Mouse (Mus musculus) adrenal gland, postnatal 14 days (tissue): ENCODE measurements at regions not wholly inside any gene's neighbourhood (a gene's known extent, or its start where the extent isn't known, plus 50 kb on each side); places are given as distances from the start of the nearest gene placed in this dataset.

ENCODE experiments used
- DNase-seq: peaks from one replicate; pipeline ENCODE4 v3.0.0; 2021; ENCODE audit warnings: mixed read lengths

GRCm38 (mm10) chr3:120217710-120218109 lies 433.4 kb upstream of the Ptbp2 start:
- no peak for DNase-seq

DNA sequence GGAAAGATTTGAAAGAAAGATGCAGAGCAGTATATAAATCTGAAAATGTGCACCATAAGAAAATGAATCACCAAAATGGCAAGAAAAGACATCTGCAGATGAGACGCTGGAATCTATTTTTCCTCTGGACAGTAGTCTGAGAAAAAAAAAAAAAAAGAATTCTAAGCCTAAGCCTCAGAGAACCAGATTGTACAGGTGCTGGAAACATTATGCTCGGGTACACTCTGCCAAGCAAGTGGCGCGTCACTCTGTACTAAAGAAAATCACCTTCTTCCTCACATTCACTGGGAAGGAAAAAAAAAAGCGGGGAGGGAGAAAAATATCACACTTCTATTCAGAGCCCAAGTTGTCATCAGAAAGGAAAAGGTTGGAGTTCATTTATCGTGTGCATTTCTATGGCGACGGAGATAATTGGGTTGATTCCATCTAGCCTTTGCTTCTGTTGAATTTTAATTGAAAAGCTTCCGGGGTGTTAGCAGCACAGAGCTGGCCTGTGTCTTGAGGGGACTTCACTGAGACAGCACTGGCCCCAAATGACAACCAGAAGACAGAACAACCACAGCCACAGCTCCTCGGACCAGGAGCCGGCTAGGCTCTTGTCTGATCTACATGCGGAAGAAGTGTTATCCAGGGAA lies 430.5 kb upstream of the Ptbp2 start:
- DNase-seq: no peak

DNA sequence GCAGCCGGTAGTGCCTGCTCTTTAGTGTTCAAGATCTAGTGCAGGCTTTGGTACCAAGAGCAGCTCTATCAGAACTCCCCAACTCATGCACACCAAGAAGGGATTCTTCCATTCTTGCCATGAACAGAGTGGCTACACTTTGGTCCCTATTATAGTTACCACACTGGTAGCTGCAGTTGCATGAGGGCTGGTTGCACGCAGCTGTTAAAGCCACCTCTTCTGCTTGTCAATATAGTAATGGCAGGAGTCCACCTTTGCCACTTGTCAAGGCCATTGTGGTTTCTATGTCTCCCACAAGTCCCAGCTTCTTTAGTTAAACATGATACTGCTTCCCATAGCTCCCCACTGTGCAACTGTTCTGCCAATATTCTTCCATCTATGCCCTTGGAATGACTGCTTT lies 415.1 kb upstream of the Ptbp2 start:
- DNase-seq: no peak

- DNase-seq: peak; percentile 5
Observed at GRCm38 (mm10) chr3:120194501-120194900, 410.2 kb upstream of the Ptbp2 start.

GRCm38 (mm10) chr3:120192439-120193326 lies 408.4 kb upstream of the Ptbp2 start:
- DNase-seq: peak; percentile 62

- no peak for DNase-seq
Observed at GRCm38 (mm10) chr3:120189606-120190005, 405.3 kb upstream of the Ptbp2 start.

GRCm38 (mm10) chr3:120180931-120181610 lies 396.8 kb upstream of the Ptbp2 start:
- DNase-seq: no peak

GRCm38 (mm10) chr3:120175632-120176031 lies 391.4 kb upstream of the Ptbp2 start:
- DNase-seq: peak; percentile 6
